Mouse (Mus musculus) c-Kit-positive CD71-positive TER-119-positive erythroid progenitor cells, embryonic 14.5 days (primary cell): ENCODE results near the gene Mroh2a.

Experiments
- DNase-seq: peaks from one replicate; pipeline ENCODE4 v3.0.0-alpha.2; 2013; ENCODE audit warnings: low spot score

Gene Mroh2a

DNA sequence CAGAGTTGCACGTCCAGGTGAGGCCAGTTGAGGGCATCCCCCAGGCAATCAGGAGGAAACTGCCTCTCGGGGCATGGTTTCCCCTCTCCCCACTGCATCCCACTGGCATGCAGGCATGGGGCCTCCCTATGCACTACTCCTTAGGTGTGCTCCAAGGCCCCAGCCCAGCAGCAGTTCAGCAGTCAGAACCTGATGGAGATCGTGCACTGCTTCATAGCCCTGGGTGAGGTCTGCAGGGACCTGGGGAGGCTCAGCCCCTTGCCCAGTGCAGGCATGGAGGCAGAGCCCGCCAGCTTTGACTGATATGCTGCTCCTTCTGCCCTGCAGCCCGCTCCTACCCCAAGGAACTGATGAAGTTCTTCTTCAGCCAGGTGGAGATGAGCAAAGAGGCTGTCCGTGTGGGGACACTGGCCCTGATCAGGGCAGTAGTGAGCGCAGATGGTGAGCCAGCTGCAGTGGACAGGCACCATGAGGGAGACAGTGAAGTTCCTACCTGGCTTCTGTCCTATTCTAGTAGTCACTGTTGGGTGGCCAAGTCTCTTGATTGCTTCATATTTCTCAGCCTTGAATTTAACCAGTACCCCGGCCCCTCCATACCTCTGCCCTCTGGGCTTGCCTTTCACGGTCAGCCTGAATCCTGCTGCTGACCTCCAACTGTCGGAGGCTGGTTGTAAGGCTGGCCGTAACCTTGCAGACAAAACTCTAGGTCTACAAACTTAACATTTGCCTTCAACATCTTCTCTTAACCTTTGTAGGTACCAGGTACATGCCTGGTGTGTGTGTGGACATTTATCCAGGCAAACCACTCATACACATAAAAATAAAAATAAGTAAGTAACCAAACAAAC, 8.5 kb downstream of the Mroh2a start:
- DNase-seq = no peak

DNA sequence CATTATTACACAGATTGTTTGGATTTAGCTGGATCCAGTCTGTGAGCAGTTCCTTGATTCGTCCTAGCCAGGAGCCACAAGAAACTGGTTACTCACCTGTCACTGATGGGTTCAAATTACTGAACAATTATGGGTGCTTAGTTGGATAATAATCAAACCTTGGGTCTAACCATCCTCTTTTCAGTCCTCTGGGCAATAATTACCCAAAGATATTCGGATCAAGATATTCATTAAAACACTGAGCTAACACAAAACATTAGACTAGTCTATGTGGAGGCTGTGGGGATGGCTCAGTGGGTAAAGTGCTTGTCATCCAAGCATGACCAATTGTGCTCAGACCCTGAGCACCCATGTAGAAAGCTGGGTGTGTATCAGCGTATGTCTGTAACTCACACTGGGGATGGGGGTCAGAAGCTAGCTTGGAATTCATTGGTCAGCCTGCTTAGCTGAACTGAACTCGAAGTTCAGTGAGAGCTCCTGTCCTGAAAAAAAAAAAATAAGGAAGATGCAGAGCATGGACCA, 9.2 kb downstream of the Mroh2a start:
- DNase-seq = no peak

DNA sequence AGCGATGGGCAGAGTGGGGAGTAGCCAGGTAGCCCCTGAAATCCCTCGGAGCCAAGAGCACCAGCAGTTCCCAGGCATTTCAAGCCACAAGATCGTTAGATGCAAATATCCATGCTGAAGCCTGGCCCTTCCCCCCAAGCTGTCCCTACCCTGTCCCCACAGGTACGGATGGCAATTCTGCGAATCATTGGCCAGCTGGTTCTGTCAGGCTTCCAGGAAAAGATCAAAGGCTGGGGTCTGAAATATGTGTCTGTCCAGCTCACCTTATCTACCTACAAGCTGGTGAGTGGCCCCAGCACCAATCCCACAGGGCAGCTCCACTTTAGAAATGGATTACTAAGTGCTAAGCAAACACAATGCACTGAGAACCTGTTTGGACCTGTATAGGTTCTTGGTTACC, 10.5 kb downstream of the Mroh2a start:
- no peak for DNase-seq

DNA sequence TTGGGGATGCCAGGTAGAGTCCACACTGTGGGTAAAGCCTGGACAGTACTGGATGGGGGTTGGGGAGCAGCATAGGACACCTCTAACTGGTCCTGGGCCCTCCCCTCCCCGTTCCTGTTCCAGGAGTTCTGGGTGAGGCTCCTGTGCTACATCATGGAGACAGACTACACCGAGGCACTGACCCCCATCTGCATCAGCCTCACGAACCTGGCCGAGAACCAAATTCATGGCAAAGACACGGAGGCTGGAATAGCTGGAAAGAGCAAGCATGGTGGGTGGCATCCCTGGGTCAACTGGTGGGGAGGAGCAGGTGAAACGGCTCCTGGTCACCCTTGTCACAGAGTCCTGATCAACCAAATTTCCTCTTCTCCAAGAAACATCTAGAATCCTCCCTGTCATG, 12.0 kb downstream of the Mroh2a start:
- no peak for DNase-seq

DNA sequence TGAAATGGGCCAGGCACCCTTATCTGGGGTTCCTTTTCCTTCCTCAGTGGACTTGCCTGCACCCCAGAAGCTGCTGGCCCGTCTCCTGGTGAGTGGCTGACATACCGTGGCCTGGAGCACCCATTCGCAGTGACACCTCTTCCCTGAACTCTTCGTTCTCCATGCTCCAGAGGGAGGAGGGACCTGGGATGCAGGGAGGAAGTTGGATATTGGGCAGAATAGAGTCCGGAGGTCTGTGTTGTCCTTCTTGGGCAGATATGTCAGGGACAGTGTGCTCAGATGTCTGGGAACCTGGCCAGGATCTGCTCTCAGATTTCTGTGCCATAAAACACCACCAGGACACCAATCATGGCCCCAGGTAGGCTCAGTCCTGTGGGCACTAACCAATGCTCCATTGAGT, 13.3 kb downstream of the Mroh2a start:
- no peak for DNase-seq

DNA sequence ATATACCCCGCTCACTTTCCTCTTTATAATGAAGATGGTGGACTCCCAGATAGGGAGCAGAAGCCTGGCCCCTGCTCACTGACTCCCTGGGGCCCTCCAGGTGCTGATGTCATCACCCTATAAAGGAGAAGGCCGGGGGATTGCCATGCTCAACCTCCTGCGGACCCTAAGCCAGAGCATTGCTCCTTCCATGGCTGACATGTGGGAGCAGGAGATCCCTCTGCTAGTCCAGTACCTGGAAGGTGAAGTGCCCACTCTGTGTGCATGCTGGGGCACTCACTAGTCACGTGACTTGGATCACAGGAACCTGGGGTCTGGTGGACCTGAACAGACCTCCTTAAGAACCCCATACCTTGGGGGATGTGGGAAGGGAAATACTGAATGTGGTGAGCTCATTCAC, 13.8 kb downstream of the Mroh2a start:
- DNase-seq = no peak

DNA sequence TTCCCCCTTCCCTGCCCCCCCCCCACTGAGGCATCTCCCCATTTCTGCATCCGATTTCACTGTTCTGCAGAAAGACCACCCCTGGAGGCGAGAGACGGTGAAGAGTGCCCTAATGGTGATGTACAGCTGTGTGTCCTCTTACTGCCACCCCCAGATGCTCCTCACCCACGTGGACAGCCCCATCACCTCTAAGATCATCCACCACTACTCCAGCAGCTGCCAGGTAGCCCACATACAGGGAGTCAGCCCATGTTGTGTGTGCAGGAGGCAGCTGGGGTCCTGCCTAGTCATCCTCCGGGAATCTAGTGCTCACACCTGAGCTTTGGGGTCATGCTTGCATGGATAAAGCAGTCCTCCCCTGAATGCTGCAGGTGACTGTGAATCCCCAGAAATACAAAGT, 17.1 kb downstream of the Mroh2a start:
- DNase-seq = no peak

DNA sequence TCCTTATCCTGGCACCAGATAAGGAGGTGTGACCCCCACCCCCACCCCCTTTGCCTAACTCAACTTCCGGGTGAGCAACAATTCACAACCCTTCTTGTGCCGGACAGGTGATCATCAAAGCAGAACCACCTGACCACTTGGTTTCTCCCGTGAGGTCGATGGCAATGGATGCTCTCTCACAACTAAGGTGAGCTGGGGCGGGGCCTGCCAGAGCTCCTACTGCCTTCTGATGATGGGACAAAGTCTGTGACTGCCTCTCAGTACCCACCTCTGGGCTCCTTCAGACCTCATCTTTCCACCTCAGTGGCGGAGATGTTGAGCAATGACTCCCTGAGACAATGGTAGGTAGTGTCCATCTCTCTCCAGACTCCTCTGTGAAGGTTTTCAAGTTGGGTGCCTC, 19.1 kb downstream of the Mroh2a start:
- DNase-seq = no peak

DNA sequence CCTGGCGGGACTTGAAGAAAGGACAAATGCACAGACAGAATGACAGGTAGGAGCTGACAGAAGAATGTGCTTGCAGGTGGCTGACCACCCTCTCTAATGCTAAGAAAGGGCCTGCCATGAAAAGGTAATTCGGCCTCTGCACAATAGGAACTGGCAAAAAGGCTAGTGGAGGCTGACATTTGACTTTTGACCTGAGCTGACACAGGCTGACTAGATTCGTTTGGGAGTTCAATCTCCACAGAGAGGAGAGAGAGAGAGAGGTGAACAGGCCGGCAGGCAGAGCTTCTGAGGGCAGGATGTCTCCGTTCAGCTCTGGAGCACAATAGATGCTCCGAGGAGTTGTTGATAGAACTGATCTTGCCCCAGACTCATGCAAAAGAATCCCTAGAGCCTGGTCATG, 19.6 kb downstream of the Mroh2a start:
- no peak for DNase-seq

DNA sequence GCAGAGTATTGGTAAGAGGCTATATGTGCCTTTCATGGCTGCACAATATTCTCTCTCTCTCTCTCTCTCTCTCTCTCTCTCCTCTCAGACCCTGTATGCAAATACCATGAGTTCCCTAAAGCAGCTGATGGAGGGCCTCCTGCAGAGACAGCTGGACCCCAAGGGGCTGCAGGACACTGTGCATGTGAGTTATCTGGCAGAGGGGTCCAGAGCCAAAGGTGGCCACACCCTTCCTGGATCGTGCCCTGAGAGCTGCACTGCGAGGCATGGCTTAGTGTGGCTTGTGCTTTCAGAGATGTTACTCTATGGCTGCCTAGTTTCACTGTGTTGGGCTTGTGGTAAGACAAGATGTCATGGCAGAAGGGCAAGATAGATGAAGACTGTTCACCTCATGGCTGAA, 20.9 kb downstream of the Mroh2a start:
- no peak for DNase-seq

DNA sequence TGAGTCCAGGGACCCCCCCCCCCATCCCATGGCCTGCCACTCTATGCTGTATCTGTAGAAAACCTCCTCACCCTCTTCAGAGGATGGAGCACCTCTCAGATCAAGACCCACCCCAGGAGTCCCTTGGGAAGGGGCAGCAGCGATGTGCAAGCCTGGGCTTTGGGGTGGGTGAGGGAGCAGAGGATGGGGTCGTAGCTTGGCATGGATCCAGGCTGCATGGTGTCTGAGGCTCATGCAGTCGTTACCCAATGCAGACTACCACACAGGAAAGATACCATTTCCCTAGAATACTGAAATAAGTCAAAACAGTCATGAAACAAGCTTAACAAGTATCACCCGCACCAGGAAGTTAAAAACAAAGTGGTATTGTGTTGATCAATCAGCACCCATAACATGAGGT, 21.9 kb downstream of the Mroh2a start:
- DNase-seq = no peak

DNA sequence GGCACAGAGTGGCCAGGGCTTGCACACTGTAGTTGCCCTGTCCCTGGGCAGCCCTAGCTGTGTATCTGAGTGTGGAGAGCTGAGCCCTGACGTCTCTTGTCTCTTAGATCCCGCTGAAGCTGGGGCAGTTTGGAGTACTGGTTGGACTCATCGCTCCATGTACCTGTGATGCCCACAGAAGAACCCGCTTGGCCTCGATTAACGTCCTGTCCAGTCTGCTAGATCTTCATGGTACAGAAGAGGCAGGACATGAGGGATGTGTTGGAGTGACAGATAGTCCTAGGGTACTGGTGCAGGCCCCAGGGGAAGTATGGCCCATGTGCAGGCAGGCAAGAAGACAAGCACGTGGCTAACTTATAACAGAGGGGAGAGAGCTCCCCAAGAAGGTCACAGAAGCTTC, 22.8 kb downstream of the Mroh2a start:
- DNase-seq = no peak

DNA sequence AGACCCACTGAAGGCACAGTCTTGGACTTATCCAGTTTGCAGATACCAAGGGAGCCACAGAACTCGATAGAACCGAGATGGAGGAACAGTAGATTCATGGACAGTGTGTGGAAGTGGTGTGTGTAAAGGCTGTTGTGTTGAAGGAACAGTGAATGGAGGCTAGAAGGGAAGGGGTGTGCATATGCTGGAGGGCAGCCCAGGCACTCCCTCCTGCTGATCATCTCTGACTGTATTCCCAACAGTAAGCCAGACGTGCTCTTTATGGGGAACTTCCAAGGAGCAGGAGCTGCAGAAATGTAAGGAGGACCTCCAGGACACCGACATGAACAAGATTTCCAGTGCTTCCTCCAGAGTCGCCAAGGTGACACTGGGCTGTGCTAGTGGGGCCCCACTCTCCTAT, 23.2 kb downstream of the Mroh2a start:
- no peak for DNase-seq

DNA sequence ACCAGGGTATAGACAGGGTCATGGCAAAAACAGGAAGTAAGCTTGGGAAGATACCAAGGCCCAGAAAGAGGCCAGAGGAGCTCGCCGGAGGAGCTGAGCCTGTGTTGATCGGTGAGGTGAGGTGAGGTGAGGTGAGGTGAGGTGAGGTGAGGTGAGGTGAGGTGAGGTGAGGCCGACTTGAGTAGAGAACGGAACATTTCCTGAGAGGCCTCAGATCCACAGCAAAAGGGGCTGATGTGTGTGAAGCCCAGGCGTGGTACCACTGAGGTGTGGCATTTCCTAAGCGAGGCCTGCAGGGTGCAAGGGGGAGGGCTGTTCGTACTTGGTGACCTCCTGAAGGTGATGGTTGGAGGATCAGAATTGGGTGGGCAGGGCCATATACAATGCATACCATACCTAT, 26.3 kb downstream of the Mroh2a start:
- no peak for DNase-seq

DNA sequence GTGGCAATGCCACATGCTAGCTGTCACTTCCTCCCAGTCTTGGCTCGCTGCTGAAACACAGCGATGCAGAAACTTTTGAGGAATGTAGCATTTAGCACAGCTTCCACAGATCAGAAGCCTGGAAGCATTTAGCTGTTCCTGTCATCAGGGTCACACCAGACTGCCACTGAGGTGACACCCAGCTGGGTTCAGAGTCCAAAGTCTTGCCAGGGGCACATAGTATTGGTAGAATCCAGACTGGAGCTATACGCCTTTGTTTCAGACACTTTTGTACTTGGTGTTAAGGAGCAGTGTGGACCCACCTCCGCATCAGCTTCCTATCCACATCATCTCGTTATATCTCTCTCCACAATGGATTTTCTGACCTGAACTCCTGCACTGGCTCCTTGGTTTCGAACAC, 26.8 kb downstream of the Mroh2a start:
- no peak for DNase-seq

DNA sequence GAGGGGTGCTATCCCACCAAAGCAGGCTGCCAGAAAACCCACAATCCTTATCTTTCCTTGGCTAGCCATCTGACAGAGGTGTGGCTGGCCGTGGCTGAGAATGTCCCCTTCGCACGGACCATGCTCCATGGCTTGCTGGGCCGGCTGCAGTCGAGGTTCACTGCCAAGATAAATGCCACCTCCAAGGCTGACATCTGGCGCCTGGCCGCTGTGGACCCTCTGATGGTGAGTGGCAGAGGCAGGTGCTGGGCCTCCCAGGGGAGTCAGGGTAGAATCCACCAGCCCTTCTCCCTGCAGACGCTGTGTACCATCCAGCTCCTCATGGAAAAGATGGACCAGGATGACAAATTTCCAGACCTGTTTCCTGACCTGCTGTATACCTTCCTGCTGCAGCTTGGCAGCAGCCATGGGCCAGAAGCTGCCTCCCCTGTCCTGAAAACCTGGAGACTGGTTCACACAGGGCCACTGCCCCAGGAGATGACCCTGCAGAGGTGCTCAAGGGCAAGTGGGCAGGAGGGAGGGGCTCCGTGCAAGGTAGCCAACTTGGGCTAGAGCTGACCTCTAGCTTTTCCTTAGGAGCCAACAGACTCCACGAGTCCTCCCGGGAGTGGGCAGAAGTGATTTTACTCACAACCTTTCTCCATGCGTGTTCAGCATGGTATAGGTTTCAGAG, 28.1 kb downstream of the Mroh2a start:
- no peak for DNase-seq

DNA sequence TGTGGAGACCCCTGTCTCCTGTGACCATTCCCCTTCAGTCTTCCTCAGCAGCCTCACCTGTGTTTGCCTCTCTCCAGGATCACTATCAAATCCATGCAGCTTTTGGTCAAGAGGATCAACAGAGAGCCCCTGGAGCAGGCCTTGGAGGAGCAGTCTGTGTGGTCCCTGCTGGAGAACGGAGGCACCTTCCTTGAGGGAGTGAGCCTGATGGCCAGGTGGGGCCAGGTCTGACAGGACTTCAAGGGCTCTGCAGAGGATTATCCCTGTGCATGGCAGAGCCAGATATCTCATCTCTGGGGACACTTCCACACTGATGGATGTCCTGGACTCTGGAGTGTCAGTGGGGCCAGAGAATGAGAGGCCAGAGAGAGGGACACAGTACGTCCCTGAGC, 28.7 kb downstream of the Mroh2a start:
- no peak for DNase-seq

DNA sequence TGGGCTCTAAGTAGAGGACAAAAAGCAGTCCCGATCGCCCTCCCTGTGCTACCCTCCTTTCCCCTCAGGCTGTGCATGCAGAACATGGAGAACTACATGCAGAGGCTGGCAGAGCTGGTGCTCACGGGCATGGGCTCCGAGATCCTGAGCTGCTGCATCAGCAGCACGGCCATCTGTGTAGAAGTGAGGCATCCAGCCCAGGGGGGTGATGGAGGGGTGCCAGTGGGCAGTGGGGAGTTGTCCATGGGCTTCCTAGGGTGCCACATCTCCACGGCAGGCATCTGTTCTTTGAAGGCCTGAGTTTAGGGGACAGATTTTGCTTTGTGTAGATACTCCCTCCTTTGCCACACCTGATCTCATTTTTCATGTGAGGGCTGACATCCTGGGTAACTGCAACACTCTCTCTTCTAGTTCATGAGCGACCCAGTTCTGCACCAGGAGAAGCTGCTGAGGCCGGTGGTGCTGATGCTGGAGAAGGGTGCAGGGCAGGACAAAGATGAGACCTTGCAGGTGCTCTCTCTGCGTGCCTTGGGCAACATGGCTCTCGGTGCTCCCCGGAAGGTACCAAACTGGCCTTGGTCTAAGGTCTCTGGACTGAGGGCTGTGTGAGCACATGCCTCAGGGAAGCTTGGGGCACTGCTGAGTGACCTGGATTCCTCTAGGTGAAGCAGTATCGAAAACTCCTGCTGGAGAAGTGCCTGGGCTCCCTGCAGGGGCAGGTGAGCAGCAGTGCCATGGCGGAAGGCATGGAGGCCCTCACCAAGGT, 29.4 kb downstream of the Mroh2a start:
- DNase-seq = no peak

DNA sequence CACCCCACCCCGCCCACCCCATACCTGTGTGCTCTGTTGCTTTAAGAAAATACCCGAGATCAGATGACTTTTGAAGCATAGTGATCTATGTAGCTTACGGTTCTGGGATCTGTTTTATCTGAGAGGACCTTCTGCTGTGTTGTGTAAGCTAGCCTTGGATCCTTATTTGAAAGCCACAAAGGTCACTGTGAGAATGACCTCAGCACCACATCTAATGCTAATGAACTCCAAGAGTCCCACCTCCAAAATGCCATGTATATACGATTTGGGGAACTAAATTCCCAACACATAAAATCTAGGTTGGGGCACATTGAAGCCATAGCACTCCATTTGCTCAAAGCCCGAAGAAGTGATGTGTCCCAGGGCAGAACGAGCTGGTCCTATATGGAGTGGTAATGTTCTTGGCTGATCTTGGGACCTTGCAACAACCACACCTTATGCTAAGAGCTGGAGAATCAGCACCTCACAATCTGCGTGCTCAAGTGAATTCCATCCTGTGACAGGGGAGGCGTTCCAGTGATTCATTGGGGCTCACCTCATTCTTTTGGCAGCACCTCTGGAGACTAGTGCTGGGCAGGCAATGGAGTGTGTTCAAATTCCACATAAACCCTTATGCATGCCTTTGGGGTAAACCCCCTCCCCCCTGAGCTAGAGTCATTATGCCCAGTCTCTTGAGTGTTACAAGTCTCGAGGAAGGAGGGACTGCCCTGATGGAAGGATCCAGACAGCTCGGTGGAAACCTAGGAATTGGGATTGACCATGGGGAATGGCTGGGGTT, 30.3 kb downstream of the Mroh2a start:
- no peak for DNase-seq

DNA sequence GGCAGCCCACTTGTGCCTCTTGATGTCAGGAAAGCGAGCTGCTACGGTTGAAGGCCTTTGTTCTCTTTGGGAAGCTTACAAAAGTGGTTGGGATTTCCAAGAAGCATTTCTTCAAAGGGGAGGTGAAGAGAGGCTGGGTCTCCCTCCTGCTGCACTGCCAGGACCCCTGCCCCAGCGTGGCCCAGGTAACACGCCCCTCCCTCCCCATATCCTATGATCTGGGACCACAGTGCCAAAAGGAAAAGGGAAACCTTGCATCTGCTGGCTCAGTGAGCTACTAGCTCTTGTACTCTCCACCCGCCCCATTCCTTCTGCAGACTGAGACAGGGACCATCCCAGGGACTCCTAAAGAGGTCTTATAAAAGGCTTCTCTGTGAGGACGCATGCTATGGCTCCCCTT, 30.9 kb downstream of the Mroh2a start:
- DNase-seq = no peak

DNA sequence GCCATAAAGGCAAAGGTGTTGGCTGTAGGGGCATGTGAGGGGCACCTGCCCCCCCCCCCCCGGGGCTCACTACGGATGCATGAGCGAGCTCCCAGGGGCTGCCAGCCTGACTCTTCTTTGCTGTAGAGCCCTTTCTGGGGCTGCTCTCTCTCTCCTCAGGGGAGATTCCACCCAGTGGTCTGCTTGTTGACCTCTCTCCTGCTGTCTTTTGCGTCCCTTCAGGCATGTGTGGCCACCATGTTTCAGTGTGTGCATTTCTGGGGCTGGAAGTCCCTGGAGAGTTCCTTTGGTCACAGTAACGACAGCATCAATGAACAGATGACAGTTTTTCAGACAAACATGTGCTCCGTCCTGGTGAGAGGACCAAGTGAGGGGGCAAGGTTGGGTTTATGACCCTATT, 31.6 kb downstream of the Mroh2a start:
- DNase-seq = no peak
